Mouse (Mus musculus): ENCODE measurements around the gene Tmem102.

The Tmem102 gene

GRCm38 (mm10) chr11:69804972-69805909 lies at the start of gene Tmem102:
Gene Tmem102, minus strand, starts transcription at chr11:69805624.
- no peak for DNase-seq (ENCODE audit: low spot score in 2 of 2)

GRCm38 (mm10) chr11:69854680-69855079 lies 49.3 kb upstream of the Tmem102 start:
- no peak for DNase-seq (ENCODE audit: low spot score in 2 of 2)

- no peak for DNase-seq (ENCODE audit: low spot score in 2 of 2)
Observed at GRCm38 (mm10) chr11:69853994-69854393, 48.6 kb upstream of the Tmem102 start.

GRCm38 (mm10) chr11:69850754-69851153 lies 45.3 kb upstream of the Tmem102 start:
- no peak for DNase-seq (ENCODE audit: low spot score in 2 of 2)

GRCm38 (mm10) chr11:69849884-69850283 lies 44.5 kb upstream of the Tmem102 start:
- no peak for DNase-seq (ENCODE audit: low spot score in 2 of 2)

GRCm38 (mm10) chr11:69849128-69849527 lies 43.7 kb upstream of the Tmem102 start:
- no peak for DNase-seq (ENCODE audit: low spot score in 2 of 2)

- no peak for DNase-seq (ENCODE audit: low spot score in 2 of 2)
Observed at GRCm38 (mm10) chr11:69848021-69848420, 42.6 kb upstream of the Tmem102 start.

- no peak for DNase-seq (ENCODE audit: low spot score in 2 of 2)
Observed at GRCm38 (mm10) chr11:69846738-69847688, 41.6 kb upstream of the Tmem102 start.

- DNase-seq (ENCODE audit: low spot score in 2 of 2): peak; percentile 59 to 83
Observed at GRCm38 (mm10) chr11:69846198-69846680, 40.8 kb upstream of the Tmem102 start, which contains the start of gene Plscr3. Gene Plscr3, plus strand, starts transcription at chr11:69846376.

- DNase-seq (ENCODE audit: low spot score in 2 of 2): no peak
Observed at GRCm38 (mm10) chr11:69838714-69839104, 33.3 kb upstream of the Tmem102 start.

- DNase-seq (ENCODE audit: low spot score in 2 of 2): peak; percentile 99
Observed at GRCm38 (mm10) chr11:69837952-69838713, 32.7 kb upstream of the Tmem102 start, which contains the start of gene Tmem256. Gene Tmem256, plus strand, starts transcription at chr11:69838514.

GRCm38 (mm10) chr11:69837604-69837951 lies 32.2 kb upstream of the Tmem102 start, which contains the start of gene Nlgn2:
Gene Nlgn2, minus strand, starts transcription at chr11:69837784.
- DNase-seq (ENCODE audit: low spot score in 2 of 2): no peak

GRCm38 (mm10) chr11:69836703-69837576 lies 31.5 kb upstream of the Tmem102 start:
- DNase-seq (ENCODE audit: low spot score in 2 of 2): peak in 1 of 2 experiments; percentile 37

GRCm38 (mm10) chr11:69835966-69836335 lies 30.5 kb upstream of the Tmem102 start:
- DNase-seq (ENCODE audit: low spot score in 2 of 2): no peak

- no peak for DNase-seq (ENCODE audit: low spot score in 2 of 2)
Observed at GRCm38 (mm10) chr11:69835326-69835965, 30.0 kb upstream of the Tmem102 start.

GRCm38 (mm10) chr11:69834001-69834549 lies 28.7 kb upstream of the Tmem102 start:
- no peak for DNase-seq (ENCODE audit: low spot score in 2 of 2)

- DNase-seq (ENCODE audit: low spot score in 2 of 2): no peak
Observed at GRCm38 (mm10) chr11:69833554-69833953, 28.1 kb upstream of the Tmem102 start.

- DNase-seq (ENCODE audit: low spot score in 2 of 2): no peak
Observed at GRCm38 (mm10) chr11:69828832-69829231, 23.4 kb upstream of the Tmem102 start.

- no peak for DNase-seq (ENCODE audit: low spot score in 2 of 2)
Observed at GRCm38 (mm10) chr11:69823456-69823855, 18.0 kb upstream of the Tmem102 start.
